Mouse (Mus musculus) cortical plate, adult 2 months (tissue): ENCODE measurements around the gene Cep97.

Source experiments
- CTCF ChIP-seq: fragments of 200-500 bp; IDR thresholded peaks from 2 replicates; pipeline ENCODE4 v1.5.1; 2011; ENCODE audit warnings: mild to moderate bottlenecking, control low read depth, low read length; ENCODE audit not compliant: insufficient read depth; ENCODE audit errors: extremely low read depth
- POLR2A ChIP-seq: fragments of 200-500 bp; IDR thresholded peaks from 2 replicates; pipeline ENCODE4 v1.6.1; 2011; ENCODE audit warnings: mild to moderate bottlenecking, low read length, control low read depth; ENCODE audit not compliant: insufficient read depth; ENCODE audit errors: extremely low read depth

DNA sequence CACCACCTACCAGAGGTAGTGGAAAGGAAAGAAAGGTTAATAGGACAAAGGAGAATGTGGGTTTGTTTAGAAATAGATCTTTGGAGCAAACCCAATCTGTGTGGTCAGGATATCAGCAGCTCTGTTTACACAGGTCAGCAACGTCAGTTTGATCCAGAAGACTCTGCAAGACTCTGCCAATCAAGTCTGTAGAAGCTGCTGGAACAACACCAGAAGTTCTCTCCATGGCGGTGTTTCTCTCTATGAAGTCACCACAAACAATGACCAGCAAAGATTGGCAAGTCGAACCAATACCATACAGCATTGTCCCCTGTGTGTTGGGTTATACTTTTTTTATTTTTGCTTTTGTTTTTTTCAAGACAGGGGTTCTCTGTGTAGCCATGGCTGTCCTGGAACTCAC, 12.6 kb upstream of the Cep97 start:
- TF ChIP-seq CTCF: no peak
- TF ChIP-seq POLR2A: no peak
